Mouse (Mus musculus) lung, postnatal 25 days (tissue): ENCODE measurements around the gene Atf7ip2.

Experiments used
- DNase-seq: peaks from one replicate; pipeline ENCODE4 v3.0.0; 2022; ENCODE audit warnings: low spot score

Gene Atf7ip2

GRCm38 (mm10) chr16:10297696-10298644 is 105.5 kb downstream of the Atf7ip2 start:
- no peak for DNase-seq

GRCm38 (mm10) chr16:10299637-10300036 is 107.1 kb downstream of the Atf7ip2 start:
- DNase-seq: peak; percentile 48

GRCm38 (mm10) chr16:10300231-10301186 is 108.0 kb downstream of the Atf7ip2 start:
- DNase-seq: peak; percentile 50
